Mouse (Mus musculus) thymus, postnatal 0 days (tissue): ENCODE measurements at regions not wholly inside any gene's neighbourhood (a gene's known extent, or its start where the extent isn't known, plus 50 kb on each side); places are given as distances from the start of the nearest gene placed in this dataset.
"Not testable (repeated sequence)": the region's sequence is repeated elsewhere in the genome, so short reads cannot be mapped to it uniquely, and the experiment has no call there.

Experiments
- DNase-seq: peaks from one replicate; pipeline ENCODE4 v3.0.0-alpha.2; 2015; ENCODE audit warnings: low spot score

DNA sequence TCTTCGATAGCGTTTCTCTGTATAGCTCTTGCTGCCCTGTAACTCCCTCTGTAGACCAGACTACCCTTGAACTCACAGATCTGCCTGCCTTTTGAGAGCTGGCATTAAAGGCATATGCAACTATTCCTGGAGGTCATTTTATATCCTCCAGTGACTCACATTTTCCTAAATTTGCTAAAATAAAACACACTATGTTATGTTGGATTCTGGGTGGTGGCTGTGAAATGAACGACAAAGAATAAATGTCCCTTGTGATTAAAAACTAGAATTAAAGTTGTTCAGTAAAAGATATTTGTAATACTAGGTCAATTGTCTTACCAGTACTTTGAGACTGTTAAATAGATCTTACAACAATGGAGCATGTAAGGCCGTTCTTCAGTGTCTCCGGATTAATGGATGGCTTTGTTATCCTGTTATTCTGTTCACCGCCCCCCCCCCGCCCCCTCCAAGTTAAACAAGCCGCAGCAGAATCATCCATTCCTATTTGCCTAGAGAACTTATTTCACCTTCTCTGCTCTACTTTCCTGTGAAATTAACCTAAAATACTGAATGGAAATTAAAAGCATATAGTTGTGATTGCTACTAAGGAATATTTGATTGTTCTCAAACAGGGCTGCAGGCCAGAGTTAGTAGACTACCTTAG lies 240.4 kb downstream of the Mef2c start:
- DNase-seq = no peak

DNA sequence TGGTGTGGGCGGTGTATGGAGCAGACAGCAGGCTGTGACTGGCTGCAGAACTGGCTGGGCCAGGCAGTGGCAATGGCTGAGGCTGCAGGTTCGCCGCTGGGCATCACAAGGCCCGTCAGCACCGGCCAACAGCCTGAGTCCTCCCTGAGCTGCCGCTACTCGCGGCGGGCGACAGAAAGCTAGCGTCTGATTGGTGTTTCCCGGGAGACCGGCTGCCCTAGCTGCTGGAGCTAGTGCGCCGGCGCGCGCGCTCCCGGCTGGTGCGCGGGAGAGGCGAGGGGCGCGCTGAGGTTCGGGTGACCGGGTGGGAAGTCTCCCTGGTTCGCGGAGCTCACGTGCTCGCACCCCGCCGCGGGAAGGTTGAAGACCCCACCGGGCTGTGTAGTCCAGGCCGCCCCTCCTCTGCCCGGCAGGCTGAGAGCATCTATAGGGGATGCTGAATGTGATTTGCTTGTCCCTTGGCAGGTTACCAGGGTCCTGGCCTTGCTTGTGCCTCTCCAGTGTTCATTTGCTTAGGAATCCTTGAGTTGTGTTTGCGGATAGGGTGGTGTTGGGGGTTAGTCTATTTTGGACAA lies 241.2 kb downstream of the Mef2c start:
- no peak for DNase-seq

- no peak for DNase-seq
These were observed 242.1 kb downstream of the Mef2c start for GRCm38 (mm10) chr13:83745961-83746360.

DNA sequence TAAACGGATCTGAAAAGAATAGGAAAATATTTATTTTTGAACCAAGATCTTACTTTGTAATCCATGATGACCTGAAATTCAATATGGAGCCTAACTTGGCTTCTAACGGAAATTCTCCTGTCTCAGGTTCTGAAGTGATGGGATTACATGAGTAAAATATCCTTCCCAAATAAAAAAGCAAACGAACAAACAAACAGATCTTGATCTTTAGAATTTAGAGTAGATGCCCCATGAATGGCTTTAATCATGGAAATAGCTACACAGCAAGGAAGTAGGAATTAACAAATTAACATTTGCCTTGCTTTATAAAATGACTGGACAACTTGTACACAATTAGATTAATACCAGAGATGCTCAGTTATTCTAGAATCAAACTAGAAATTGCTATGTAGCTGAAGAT lies 243.8 kb downstream of the Mef2c start:
- DNase-seq = no peak

- DNase-seq = no peak
These were observed 245.7 kb downstream of the Mef2c start for GRCm38 (mm10) chr13:83749376-83750150.

GRCm38 (mm10) chr13:83750437-83750836 lies 246.6 kb downstream of the Mef2c start:
- DNase-seq = no peak

DNA sequence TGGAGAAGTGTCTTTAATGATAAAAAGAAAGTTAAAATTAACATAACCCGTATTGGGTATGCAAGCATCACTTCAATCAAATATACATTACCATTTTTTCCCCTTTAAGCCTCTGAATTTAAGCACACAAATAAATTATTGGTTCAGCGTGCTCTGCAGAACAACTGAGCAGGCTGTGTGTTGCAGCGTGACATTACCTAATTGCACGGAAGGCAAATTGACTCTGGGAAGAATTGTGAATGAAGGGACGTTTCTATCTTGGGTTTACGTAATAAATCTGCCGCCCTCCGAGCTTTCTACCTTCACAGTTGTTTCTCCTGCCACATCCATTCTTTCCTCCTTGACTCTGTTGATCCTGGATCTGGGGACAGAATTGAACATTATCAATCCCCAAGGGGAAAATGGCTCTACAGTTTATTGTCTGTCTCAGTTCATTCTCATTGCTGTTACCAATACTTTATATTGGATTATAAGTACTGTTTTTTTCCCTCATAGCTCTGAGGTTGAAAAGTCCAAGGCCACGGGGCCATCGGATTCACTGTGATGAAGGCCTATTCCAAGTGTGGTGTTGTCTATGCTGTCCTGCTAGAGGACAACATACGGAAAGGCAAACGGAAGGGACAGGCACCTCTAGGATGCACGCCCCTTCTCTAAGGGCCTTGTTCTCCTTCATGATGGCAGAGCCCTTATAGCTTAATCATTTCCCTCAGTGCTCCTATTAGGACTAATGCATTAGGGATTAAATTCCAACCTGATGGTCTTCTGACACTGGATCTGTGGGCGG lies 256.7 kb downstream of the Mef2c start:
- DNase-seq = no peak

GRCm38 (mm10) chr13:83762484-83762883 lies 258.6 kb downstream of the Mef2c start:
- DNase-seq = no peak

GRCm38 (mm10) chr13:83763288-83763687 lies 259.5 kb downstream of the Mef2c start:
- not testable (repeated sequence) for DNase-seq

DNA sequence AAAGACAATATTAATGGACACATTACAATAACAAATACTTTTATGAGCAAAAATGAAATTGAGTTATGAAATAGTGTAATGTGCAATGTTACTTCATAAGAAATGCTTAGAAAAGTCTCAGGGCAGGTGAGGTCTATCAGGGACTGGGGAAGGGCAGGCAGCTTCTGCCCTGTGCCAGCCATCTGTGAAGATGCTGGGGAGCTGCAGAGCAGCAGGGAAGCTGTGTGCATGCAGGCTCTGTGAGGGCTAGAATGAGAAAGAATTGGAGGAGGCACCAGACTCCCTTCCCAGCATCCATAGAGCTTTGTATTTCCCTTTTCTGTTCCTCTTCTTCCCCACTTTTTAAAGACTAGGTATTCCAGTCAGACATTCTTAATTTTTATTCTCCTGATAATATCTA lies 281.8 kb downstream of the Mef2c start:
- no peak for DNase-seq

GRCm38 (mm10) chr13:83809535-83809934 lies 305.7 kb downstream of the Mef2c start:
- DNase-seq = no peak

DNA sequence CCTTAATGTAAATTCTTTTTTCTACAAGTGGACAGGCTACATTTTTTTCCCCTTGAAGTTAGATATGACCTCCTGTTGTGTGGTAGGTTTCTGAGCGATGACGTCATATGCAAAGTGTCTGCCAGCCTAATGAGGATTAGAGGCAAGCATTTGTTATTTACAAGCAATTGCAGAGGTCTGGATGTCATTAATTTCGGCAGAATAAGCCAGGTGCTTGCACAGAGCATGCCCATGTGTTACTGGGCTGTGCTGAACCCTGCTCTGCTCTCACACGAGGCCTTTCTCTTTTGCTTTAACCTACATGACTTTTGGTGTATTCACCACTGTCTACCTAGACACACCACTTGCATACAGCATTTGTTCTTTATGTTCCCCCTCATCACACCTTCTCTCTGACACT lies 316.5 kb downstream of the Mef2c start:
- no peak for DNase-seq

- no peak for DNase-seq
These were observed 316.9 kb downstream of the Mef2c start for GRCm38 (mm10) chr13:83820721-83821120.

GRCm38 (mm10) chr13:83824926-83825325 lies 321.1 kb downstream of the Mef2c start:
- DNase-seq = no peak

DNA sequence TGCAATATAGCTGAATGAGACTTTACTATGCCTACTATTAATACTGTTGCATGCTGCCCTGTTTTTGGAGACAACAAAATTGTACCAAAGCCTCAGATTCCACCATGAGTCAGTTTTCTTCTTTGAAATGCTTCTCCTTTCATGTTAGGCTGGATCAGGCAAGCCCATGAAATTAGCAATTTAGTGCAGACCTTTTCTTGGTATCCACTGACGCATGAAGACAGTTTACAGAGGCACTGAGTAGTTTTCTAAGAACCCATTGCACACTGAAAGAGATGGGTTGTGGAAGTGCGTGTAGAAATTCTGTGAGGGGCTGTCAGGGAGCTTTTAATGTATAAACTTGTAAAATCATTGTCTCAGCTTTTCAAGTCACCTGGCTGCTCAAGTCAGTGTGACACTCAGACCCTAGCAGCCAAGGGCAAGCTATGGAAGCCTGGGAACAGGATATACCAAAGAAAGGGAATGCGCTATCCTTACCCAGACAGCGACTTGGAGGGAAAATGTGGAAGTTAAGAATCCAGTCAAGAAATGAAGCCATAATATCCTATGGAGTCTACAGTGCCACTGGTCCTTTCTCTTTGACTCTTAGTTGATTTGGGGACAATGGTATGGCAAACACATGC lies 323.1 kb downstream of the Mef2c start:
- DNase-seq = no peak

DNA sequence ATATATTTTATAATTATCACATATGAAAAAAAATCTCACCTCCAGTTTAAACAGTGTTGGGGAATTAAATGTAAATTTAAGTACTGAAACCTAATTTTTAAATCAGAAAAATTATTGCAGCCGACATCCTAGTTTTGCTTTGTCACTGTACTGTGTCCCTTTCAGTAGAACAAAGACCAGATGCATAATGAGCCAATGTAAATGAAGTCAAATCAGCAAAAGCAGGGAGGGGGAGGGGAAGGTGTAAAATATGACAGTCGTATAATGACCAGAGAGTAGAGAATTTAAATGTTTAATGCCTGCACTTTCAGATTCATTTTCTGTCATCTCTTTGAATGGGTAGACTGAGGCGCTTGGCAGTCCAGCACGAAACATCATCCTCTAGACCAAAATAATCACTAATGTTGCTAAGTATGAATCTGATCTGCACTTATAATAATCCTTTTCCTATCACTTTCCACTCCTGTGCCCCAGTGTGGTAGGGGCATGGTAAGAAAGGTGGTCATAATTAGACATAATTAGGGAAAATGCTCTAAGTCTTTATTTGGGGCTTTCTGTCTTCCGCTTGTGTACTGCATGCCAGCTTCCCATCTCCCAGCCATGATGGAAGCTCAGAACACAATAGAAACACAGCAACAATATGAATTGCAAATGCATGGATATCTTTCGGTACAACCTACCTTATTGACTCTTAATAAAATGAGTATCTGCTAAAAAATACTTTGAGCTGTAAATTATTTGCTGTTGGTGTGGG lies 356.0 kb upstream of the Tmem161b start:
- DNase-seq = no peak

- no peak for DNase-seq
These were observed 354.9 kb upstream of the Tmem161b start for GRCm38 (mm10) chr13:83867211-83867610.

GRCm38 (mm10) chr13:83867831-83868473 lies 354.1 kb upstream of the Tmem161b start:
- DNase-seq = no peak

- DNase-seq = no peak
These were observed 353.2 kb upstream of the Tmem161b start for GRCm38 (mm10) chr13:83868922-83869321.

DNA sequence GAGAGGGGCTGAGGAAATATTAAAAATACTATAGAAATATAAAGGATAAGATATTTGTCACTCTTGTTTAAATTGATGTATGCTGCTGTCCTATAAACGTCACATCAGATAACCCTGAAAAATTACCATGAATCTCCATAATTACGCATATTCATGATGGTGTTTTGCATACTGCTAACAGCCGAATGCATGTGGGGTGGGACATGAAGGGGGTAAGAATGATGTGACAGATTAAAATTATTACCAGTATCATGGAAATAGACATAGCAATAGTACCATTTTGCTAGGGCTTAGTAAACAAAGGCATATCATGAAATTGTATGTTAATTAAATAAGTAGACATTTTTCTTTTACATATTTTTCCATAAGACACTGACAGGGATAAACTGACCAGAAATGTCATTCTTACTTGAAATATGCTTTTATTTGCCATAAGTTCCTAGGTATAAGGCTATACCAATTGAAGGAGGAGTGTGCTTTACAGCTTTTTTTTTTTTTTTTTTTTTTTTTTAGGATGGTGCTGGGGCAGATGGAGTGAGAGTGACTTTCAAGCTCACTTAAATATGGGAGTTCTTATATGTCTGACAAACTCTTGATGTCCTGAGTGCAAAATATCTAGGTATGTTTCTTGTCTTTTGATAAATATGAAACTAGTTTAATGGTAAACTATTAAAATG lies 349.8 kb upstream of the Tmem161b start:
- no peak for DNase-seq
